Mouse (Mus musculus): ENCODE data around the gene Gpr62.

- TF ChIP-seq GATA1 (IDR thresholded peaks at IDR 0.05; ENCODE audit: borderline replicate concordance, low read length): no peak
- no peak for TF ChIP-seq FLI1 (IDR thresholded peaks at IDR 0.05; ENCODE audit: low read length)
Observed at GRCm38 (mm10) chr9:106473753-106474105, 8.0 kb upstream of the Gpr62 start.
